Mouse (Mus musculus) heart, postnatal 10 days (tissue): ENCODE measurements around the gene Cfap298. TPM values are rescaled to one million over a fixed set of nuclear protein-coding genes. Genes with fewer than 3 reads are reported as not detected.

Experiments
- microRNA-seq, 2 experiments: library from miRNA; unstranded; fragments of <30 nt; microRNA quantifications; one replicate each; pipeline ENCODE4 v1.2.0; 2022
- total RNA-seq, 2 experiments: library from RNA; stranded (reverse); gene quantifications; 2 replicates each; pipeline ENCODE4 v1.2.3; 2021

The Cfap298 gene
- total RNA-seq, 2 experiments from 2014 or later = 29.3 to 34.5 TPM

Small RNA genes within 50 kb of the gene (microRNA-seq; reads per million reads assigned to microRNA genes)
- 0 reads per million in 2 experiments for gene Gm22933

Other genes with a start within 250 kb of the Cfap298 start
- gene Mis18a, start 207.7 kb downstream of the Cfap298 start, total RNA-seq = 1 to 10 TPM; 5.3 to 5.9 TPM
- gene Mrap, start 196.9 kb downstream of the Cfap298 start, total RNA-seq = 10 to 100 TPM; 21.5 to 27.5 TPM
- 10 to 100 TPM; 10.8 to 11.3 TPM for gene Urb1, start 124.7 kb downstream of the Cfap298 start, total RNA-seq
- gene Eva1c, start 108.4 kb downstream of the Cfap298 start, total RNA-seq = 1 to 10 TPM; 1.6 to 2.9 TPM
- gene Synj1, start 76.2 kb upstream of the Cfap298 start, total RNA-seq = 10 to 100 TPM; 29.0 to 30.8 TPM
- 10 to 100 TPM; 22.6 to 27.2 TPM for gene Paxbp1, start 109.4 kb upstream of the Cfap298 start, total RNA-seq
- gene 4932438H23Rik, start 160.0 kb upstream of the Cfap298 start, total RNA-seq = under 1 TPM in 1 of 2 experiments, not detected in 1; 0.19 TPM